Mouse (Mus musculus): Measurements from ENCODE around the gene Adcy9. TPM values are rescaled to one million over a fixed set of nuclear protein-coding genes. Genes with fewer than 3 reads are reported as not detected.

Gene Adcy9
- total and polyA plus RNA-seq, 2 experiments from 2014 or later = 4.1 to 31.6 TPM

GRCm38 (mm10) chr16:4399471-4400223 is 20.7 kb downstream of the Adcy9 start:
- Histone ChIP-seq H3K9me3 (ENCODE audit: low read length) (no peaks in the 10 kb centered on the region), H3K27ac (ENCODE audit: low read depth, low read length) (no peak overlapping the region), H3K9ac (replicated peaks; ENCODE audit: low read length, poor library complexity, severe bottlenecking) (no peak overlapping the region), H3K27me3 (ENCODE audit: insufficient read depth, low read length) (no peaks in the 10 kb centered on the region), H3K4me2 (ENCODE audit: low read depth, low read length, poor library complexity, severe bottlenecking) (no peak overlapping the region), H3K36me3 (ENCODE audit: insufficient read depth, low read length) (no peaks in the 10 kb centered on the region), H3K4me3 (ENCODE audit: low read depth, low read length) (no peak overlapping the region), H3K4me1 (ENCODE audit: insufficient read depth, low read length) (no peaks in the 10 kb centered on the region; the same call in 1 of the 2 replicates)
- no peak for TF ChIP-seq CTCF (IDR thresholded peaks at IDR 0.05)
- no peak for ATAC-seq (ENCODE audit: low FRiP score)
- DNase-seq (ENCODE audit: low spot score) = no peak
- 84% methylated on average over 5 of the region's 5 CpGs for WGBS

DNA sequence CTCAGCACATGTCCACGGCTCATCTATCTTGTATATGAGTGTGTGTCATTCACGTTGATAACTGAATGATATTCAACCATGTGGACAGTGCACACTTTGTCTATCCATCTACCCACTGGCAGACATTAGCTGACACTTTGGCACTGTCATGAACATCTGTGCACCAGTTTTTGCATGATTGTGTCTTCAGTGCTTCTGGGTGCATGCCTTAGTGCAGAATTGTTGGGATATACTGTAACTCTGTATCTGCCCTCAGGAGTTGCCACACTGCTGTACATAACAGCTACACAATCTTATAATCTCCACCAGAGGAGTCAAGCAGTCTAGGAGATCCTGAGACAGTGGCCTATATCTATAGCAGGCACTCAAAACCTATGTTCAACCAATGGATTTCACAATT is 21.5 kb downstream of the Adcy9 start:
- H3K9ac ChIP-seq (replicated peaks; ENCODE audit: low read length, poor library complexity, severe bottlenecking) = no peak overlapping the region
- no peak overlapping the region for H3K27ac ChIP-seq (ENCODE audit: low read depth, low read length)
- H3K27me3 ChIP-seq (ENCODE audit: insufficient read depth, low read length) = no peaks in the 10 kb centered on the region
- no peaks in the 10 kb centered on the region for H3K36me3 ChIP-seq (ENCODE audit: insufficient read depth, low read length)
- H3K4me3 ChIP-seq (ENCODE audit: low read depth, low read length) = no peak overlapping the region
- H3K9me3 ChIP-seq (ENCODE audit: low read length) = no peaks in the 10 kb centered on the region
- TF ChIP-seq CTCF (IDR thresholded peaks at IDR 0.05) = no peak
- DNase-seq (ENCODE audit: low spot score) (no peak), ATAC-seq (ENCODE audit: low FRiP score) (no peak)
- WGBS = 81% methylated on average over 2 of the region's 2 CpGs
- H3K4me1 ChIP-seq (ENCODE audit: insufficient read depth, low read length) = no peaks in the 10 kb centered on the region; the same call in 1 of the 2 replicates
- no peak overlapping the region for H3K4me2 ChIP-seq (ENCODE audit: low read depth, low read length, poor library complexity, severe bottlenecking)

DNA sequence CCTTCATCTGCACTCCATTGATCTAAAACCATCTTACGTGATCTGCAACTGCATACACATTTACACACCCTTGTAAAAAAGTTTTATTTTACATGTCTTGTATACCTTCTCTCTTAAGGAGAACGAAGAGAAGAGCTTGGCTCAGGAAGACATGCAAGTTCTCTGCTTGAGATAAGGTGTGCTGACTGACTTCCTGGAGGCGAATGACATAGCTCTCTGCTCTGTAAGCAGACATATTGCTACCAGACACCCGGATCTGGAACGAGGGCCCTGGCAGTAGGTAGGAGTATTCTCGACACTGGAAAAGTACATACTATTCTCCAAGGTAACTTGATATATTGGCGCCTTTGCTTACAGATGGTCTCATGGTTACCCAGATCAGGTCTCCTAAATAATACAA is 22.7 kb downstream of the Adcy9 start:
- ATAC-seq (ENCODE audit: low FRiP score) (no peak), DNase-seq (ENCODE audit: low spot score) (no peak)
- H3K4me3 ChIP-seq (ENCODE audit: low read depth, low read length) = no peak overlapping the region
- H3K36me3 ChIP-seq (ENCODE audit: insufficient read depth, low read length) = no peaks in the 10 kb centered on the region
- H3K9ac ChIP-seq (replicated peaks; ENCODE audit: low read length, poor library complexity, severe bottlenecking) = no peak overlapping the region
- no peaks in the 10 kb centered on the region; the same call in 1 of the 2 replicates for H3K4me1 ChIP-seq (ENCODE audit: insufficient read depth, low read length)
- H3K27ac ChIP-seq (ENCODE audit: low read depth, low read length) = no peak overlapping the region
- TF ChIP-seq CTCF (IDR thresholded peaks at IDR 0.05) = no peak
- WGBS = 93% methylated on average over 7 of the region's 7 CpGs
- no peaks in the 10 kb centered on the region for H3K27me3 ChIP-seq (ENCODE audit: insufficient read depth, low read length)
- no peak overlapping the region for H3K4me2 ChIP-seq (ENCODE audit: low read depth, low read length, poor library complexity, severe bottlenecking)
- H3K9me3 ChIP-seq (ENCODE audit: low read length) = no peaks in the 10 kb centered on the region

- no peak overlapping the region for H3K27ac ChIP-seq (ENCODE audit: low read depth, low read length)
- H3K36me3 ChIP-seq (ENCODE audit: insufficient read depth, low read length) = no peaks in the 10 kb centered on the region
- H3K9me3 ChIP-seq (ENCODE audit: low read length) = no peaks in the 10 kb centered on the region
- ATAC-seq (ENCODE audit: low FRiP score) (no peak), DNase-seq (ENCODE audit: low spot score) (no peak)
- TF ChIP-seq CTCF (IDR thresholded peaks at IDR 0.05) = no peak
- 70% methylated on average over 10 of the region's 10 CpGs for WGBS
- no peak overlapping the region for H3K4me2 ChIP-seq (ENCODE audit: low read depth, low read length, poor library complexity, severe bottlenecking)
- H3K4me1 ChIP-seq (ENCODE audit: insufficient read depth, low read length) = no peaks in the 10 kb centered on the region; the same call in 1 of the 2 replicates
- no peak overlapping the region for H3K9ac ChIP-seq (replicated peaks; ENCODE audit: low read length, poor library complexity, severe bottlenecking)
- no peak overlapping the region for H3K4me3 ChIP-seq (ENCODE audit: low read depth, low read length)
- no peaks in the 10 kb centered on the region for H3K27me3 ChIP-seq (ENCODE audit: insufficient read depth, low read length)
These were observed 24.5 kb downstream of the Adcy9 start for GRCm38 (mm10) chr16:4395687-4396341.

- ATAC-seq (ENCODE audit: low FRiP score) = no peak
- DNase-seq (ENCODE audit: low spot score) = no peak
- no peak overlapping the region for H3K4me2 ChIP-seq (ENCODE audit: low read depth, low read length, poor library complexity, severe bottlenecking)
- no peaks in the 10 kb centered on the region for H3K27me3 ChIP-seq (ENCODE audit: insufficient read depth, low read length)
- H3K9me3 ChIP-seq (ENCODE audit: low read length) = no peaks in the 10 kb centered on the region
- TF ChIP-seq CTCF (IDR thresholded peaks at IDR 0.05) = no peak
- H3K36me3 ChIP-seq (ENCODE audit: insufficient read depth, low read length) = no peaks in the 10 kb centered on the region
- H3K9ac ChIP-seq (replicated peaks; ENCODE audit: low read length, poor library complexity, severe bottlenecking) = no peak overlapping the region
- no peaks in the 10 kb centered on the region; the same call in 1 of the 2 replicates for H3K4me1 ChIP-seq (ENCODE audit: insufficient read depth, low read length)
- WGBS = 87% methylated on average over 4 of the region's 4 CpGs
- no peak overlapping the region for H3K4me3 ChIP-seq (ENCODE audit: low read depth, low read length)
- H3K27ac ChIP-seq (ENCODE audit: low read depth, low read length) = no peak overlapping the region
These were observed 25.2 kb downstream of the Adcy9 start for GRCm38 (mm10) chr16:4394991-4395590.

Measured in midbrain, postnatal 0 days (tissue).